Mouse (Mus musculus): Measurements from ENCODE around the gene Cyp4v3. TPM values are rescaled to one million over a fixed set of nuclear protein-coding genes. Genes with fewer than 3 reads are reported as not detected.

Cyp4v3 gene
- polyA plus RNA-seq, 1 experiment from 2014 or later = 2.0 TPM

DNA sequence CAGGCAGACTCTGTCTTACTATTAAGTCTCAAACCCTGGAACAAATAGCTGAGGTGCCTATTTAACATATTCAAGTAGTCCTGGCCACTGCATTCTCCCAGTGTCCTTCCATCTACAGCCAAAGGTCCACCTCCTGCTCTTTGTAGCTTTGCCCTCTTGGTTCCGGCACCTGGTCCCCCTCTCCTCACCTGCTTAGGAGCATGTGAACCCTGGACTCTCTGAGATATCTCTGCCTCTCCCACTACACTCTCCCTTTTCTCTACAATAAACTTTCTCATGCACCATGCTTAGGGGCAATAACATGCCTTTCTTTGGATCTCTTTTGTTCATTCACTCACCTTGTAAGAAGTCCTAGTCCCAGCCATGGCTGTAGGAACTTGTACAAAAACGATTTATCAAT lies 11.7 kb downstream of the Cyp4v3 start:
- DNase-seq (ENCODE audit: low spot score) = no peak

DNA sequence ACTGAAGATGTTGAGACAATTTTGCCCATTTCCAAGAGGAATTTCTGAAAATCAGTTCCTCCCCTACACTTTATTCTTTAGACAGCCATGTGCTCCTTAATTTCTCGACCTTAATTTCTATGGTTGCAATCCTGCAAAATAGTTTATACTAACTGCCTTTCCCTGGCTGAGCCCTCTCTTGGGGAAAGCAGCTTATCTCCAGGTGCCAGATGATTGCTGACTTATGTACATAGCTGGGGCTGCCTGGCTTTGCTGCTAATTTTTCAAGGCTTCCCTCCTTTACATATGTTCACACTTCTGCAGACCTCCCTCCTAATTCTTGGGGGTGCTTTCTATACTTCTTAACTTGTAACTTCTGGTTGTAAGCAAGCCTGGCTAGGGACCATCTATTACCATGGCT lies 12.1 kb downstream of the Cyp4v3 start:
- no peak for DNase-seq (ENCODE audit: low spot score)

DNA sequence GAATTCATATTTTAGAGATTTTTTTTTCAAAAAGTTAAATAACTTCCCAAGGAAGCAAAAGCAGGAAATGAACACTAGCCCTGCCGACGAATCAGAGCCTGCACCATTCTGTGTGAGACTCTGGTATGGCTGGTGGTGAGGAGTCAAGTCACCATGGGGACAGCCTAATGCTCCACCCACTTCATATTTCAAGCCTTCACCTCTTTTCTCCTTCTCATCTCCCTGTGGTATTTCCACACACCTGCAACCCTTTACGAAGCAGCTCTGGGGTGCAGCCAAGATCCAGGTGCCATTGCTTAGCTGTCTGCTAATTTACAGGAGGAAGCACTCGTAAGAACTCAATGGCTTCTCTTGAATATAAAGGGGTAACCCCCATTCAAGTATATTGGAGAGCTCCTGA lies 22.0 kb downstream of the Cyp4v3 start:
- DNase-seq (ENCODE audit: low spot score) = no peak

DNA sequence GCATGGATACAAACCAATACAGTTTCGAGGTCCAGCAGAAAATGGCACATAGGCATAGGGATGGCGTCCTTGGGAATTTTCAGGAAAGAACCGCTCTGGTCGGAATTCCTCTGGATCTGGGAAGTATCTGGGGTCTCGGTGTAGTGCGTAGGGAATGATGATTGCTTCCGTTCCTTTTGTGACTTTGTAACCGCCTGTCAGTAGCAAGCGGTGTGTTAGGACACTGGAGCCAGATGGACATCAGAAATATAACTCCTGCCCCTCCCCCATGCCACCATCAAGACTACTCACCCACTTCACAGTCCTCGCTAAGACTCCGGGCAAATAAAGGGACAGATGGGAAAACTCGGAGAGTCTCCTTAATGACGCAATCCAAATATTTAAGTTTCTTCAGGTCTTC lies 24.6 kb downstream of the Cyp4v3 start, which contains the start of gene Gm45753:
TSS of gene Gm45753 (minus strand) at position 101 of the 400 bp plus-strand sequence.
- no peak for DNase-seq (ENCODE audit: low spot score)

GRCm38 (mm10) chr8:45305479-45305878 lies 27.5 kb downstream of the Cyp4v3 start:
- no peak for DNase-seq (ENCODE audit: low spot score)

DNA sequence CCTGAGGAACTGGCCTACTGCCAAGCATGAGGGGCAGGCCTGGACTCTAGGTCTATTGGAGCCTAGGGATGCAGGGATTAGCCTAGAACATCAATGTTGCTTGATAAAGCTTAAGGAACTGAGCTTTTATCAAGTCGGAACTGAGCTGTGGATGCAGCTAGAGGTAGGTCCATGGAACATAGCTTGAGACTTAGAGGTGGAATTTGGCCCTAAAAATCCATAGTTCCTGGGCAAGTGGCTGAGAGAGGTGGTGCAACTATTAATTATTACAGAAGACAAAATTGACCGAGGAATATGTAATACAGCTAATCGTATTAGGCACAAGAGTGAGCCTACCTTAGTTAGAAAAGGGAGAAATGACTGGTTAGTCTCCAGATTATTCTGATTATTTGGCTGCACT lies 28.7 kb downstream of the Cyp4v3 start:
- no peak for DNase-seq (ENCODE audit: low spot score)

DNA sequence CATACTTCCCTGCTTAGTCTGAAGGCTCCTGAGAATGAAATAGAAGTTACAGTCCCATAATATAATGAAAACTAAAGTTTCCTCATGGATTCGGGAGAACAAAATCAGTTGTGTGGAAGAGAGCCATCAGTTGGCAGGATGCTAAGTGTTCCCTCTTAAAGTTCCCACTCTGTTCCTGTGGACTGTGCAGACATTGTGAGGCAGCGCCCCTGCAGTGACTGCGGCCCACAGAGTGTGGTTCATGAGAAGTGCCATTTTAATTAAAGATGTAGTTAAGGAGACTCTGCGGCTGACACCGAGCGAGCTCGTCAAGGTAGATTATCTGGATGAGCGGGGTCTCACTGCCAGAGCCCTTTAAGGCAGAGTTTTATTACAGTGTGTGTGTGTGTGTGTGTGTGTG lies 30.6 kb downstream of the Cyp4v3 start:
- DNase-seq (ENCODE audit: low spot score) = no peak

GRCm38 (mm10) chr8:45295276-45295675 lies 37.7 kb downstream of the Cyp4v3 start:
- no peak for DNase-seq (ENCODE audit: low spot score)

- DNase-seq (ENCODE audit: low spot score) = no peak
Observed at GRCm38 (mm10) chr8:45294687-45295086, 38.3 kb downstream of the Cyp4v3 start, which contains the start of gene Klkb1. Klkb1 (minus strand) TSS chr8:45294859.

- DNase-seq (ENCODE audit: low spot score) = no peak
Observed at GRCm38 (mm10) chr8:45291790-45292189, 41.2 kb downstream of the Cyp4v3 start.

DNA sequence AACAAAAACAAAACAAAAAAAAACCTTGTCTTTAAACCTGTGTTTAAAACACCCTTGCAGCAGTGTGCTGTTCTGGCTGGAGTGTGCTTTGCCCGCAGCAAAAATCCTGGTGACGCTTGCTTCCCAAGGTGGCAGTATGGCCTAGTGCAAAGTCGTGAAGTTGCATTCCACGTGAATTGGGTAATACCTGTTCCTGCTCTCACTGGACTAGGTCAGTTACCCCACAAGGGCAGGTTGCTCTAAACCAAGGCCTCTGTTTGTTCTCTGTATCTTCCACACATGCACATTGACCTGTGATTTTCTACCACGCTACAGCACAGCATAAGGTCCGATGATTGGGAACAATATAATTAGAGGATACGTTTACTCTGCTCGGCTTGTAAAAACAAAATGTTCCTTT lies 51.4 kb downstream of the Cyp4v3 start:
- DNase-seq (ENCODE audit: low spot score) = no peak

DNA sequence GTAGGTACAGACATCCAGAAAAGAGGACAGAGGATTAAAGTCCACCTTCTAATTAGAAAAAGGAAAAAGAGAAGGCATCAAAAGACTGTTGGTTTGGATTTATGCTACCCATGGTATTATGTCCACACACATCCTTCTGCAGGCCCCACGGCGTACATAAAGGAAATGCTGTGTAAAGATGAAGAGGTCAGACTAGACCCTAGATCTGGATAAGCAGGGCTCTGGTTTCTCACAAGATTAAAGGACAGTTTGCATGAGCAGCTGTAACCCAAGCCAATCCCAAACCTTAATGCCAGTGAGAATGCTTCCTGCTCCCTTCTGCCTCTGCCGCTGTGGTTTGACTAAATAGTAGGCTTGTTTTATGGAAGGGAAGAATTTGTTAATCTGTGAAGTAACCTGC lies 55.6 kb downstream of the Cyp4v3 start:
- no peak for DNase-seq (ENCODE audit: low spot score)

DNA sequence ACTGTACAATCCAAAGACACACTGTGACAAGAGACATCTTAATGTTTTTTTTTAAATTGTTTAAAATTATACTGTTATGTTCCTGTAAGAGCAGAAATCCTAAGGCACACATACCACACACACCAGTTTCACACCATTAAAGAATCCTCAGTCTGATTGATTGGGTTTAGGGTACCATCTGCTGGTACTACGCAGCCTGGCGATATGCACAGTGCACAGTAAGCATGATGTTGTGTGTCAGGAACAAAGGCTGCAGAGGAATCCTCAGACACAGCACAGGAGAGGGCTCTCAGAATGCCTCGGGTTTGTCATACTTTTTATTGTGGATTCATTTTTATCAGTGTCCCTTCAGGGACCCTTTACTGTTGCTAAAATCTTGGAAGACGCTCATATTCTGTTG lies 58.7 kb downstream of the Cyp4v3 start:
- no peak for DNase-seq (ENCODE audit: low spot score)

DNA sequence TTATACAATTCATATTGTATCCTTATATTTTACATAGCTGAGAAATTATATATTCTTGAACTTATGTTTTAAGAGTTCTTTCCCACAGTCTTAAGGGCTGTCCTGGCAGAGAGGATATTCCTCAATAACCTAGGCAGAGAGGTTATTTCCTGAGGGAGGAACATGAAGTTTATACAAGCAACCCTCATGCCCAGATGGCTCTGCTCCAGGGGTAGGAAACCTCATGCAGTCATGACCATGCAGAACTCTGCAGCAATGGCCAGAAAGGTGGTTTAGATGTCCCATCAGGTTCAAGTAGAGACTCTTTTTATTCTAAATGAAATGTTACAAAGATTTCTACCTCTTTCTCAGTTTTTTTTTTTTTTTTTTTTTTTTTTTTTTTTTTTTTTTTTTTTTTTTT lies 64.0 kb downstream of the Cyp4v3 start:
- no peak for DNase-seq (ENCODE audit: low spot score)

GRCm38 (mm10) chr8:45268485-45268884 lies 64.5 kb downstream of the Cyp4v3 start:
- no peak for DNase-seq (ENCODE audit: low spot score)

DNA sequence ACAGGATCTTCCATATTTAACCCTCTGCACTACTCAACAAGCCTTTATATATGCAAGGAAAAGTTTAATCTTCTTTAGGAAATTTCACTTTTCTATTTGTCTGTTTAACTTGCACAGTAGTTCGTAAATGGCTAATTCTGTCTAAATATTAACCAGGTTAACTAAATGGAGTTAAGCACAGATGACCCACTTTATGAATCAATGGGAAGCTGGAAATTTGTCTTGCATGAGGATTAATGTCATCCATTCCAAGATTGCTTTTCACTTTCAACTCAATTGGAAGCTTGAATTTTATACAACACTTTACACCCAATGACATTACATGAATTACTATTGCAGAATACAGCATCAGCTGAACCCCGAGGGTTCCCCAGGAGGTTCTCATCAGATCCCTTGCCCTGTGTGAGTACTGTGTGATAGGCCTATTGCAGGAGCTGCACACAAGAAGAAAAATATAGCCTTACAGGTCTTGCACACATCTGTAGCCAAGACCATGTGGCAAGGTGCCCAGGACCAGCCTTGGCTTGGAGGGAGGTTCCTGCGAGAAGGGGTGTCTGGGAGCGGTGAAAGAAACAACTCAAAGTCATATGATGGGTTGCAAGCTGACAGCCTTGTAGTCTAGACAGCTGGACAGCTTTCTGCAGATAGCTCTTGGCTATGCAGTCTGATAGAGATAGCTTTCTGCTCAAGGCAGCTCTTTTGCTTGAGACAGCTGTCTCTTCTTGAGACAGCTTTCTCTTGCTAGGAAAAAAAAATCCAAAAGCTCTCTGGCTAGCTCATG lies 65.2 kb downstream of the Cyp4v3 start:
- DNase-seq (ENCODE audit: low spot score) = no peak

DNA sequence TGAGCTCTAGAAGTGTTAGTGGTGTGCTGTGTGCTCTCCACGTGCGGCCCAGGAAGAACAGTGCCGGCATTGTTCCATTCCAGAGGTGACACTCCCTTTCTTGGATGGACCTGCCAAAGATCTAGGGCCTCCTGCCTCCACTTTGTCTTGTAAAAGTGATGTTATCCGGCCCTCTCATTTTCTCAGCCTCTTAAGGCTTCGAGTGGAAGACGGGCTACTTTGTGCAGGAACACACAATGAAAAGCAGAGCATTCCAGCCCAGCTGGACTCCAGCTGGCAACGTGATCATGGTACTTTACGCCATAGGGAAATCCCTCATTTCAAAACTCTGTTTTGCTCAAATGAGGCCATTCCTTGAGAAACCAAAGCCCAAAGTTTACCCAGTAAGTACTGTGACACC lies 66.0 kb downstream of the Cyp4v3 start:
- DNase-seq (ENCODE audit: low spot score) = no peak

DNA sequence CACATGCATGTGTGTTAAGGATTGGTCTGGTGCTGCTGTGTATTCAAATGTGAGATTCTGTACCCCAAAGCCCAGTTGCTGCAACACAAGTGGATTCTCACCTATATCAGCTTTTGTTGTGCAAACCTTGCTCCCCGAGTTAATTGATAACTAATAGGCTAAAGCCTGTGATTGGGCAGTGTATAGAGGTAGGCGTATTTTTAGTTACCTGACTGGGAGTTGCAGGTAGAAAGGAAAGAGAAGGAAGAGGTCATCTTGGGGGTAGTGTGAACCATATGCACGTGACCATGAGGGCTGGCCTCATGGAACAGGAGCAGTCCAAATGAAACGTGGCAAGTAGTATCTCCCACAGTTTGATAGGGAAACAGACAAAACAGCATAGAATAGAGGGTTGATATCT lies 68.1 kb downstream of the Cyp4v3 start:
- no peak for DNase-seq (ENCODE audit: low spot score)

DNA sequence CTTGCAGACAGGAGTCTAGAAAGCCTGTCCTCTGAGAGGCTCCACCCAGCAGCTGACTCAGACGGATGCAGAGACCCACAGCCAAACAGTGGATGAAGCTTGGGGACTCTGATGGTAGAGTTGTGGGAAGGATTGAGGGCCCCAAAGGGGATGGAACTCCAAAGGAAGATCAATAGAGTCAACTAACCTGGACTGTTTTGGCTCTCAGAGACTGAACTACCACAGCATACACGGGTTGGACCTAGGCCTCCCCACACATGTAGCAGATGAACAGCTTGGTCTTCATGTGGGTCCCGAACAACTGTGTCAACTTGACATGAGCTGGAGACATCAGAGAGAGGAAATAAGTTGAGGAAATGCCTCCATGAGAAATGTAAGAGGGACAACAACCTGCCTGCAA lies 70.2 kb downstream of the Cyp4v3 start:
- no peak for DNase-seq (ENCODE audit: low spot score)

GRCm38 (mm10) chr8:45261920-45262319 lies 71.1 kb downstream of the Cyp4v3 start, which contains the start of gene F11:
F11 (minus strand) TSS chr8:45262031.
- DNase-seq (ENCODE audit: low spot score) = no peak

- DNase-seq (ENCODE audit: low spot score) = no peak
Observed at GRCm38 (mm10) chr8:45258421-45258820, 74.6 kb downstream of the Cyp4v3 start.

- no peak for DNase-seq (ENCODE audit: low spot score)
Observed at GRCm38 (mm10) chr8:45255040-45255439, 78.0 kb downstream of the Cyp4v3 start.
